In genomic region chr6:34083471-34083870, GRCm38 (mm10) we compare ENCODE assay signal across 26 mouse cellular contexts. TPM values are rescaled to one million over a fixed set of nuclear protein-coding genes. Genes with fewer than 3 reads are reported as not detected.
DNase-seq lines count a peak whose midpoint lies in the region; ATAC-seq and TF ChIP-seq lines count a peak whose summit lies in the region.
"Had no signal": no experiment of that assay in that cellular context is flagged by ENCODE, and none has a peak within 500 bp of the region (broad histone marks: within the 10 kb centered on the region; RNA-seq: fewer than 3 reads in every experiment).

No protein-coding gene starts in this region.

- no peaks in the 10 kb centered on the region for H3K27me3 ChIP-seq in thymus, adult 2 months (ENCODE audit: control insufficient read depth, insufficient read depth, low read length)
- H3K27me3 ChIP-seq: CH12.LX; hindbrain, embryonic 15.5 days; intestine, embryonic 15.5 days; liver, embryonic 15.5 days; lung, embryonic 15.5 days; neural tube, embryonic 12.5 days had no signal

- H3K27ac ChIP-seq in thymus, adult 2 months (ENCODE audit: control insufficient read depth, insufficient read depth, low read length): no peak overlapping the region
- H3K27ac ChIP-seq: gastrocnemius, adult 2 months; heart, embryonic 10.5 days; hindbrain, embryonic 15.5 days; intestine, embryonic 15.5 days; limb, embryonic 10.5 days; liver, embryonic 15.5 days; lung, embryonic 15.5 days; neural tube, embryonic 12.5 days had no signal

- 98% methylated on average over 5 of the region's 5 CpGs for WGBS in thymus, adult 2 months

- no peak overlapping the region for H3K4me3 ChIP-seq in thymus, adult 2 months (ENCODE audit: control insufficient read depth, insufficient read depth, low read length)
- H3K4me3 ChIP-seq: gastrocnemius, adult 2 months; heart, embryonic 10.5 days; hindbrain, embryonic 15.5 days; intestine, embryonic 15.5 days; limb, embryonic 10.5 days; liver, embryonic 15.5 days; lung, embryonic 15.5 days; neural tube, embryonic 12.5 days had no signal

- TF ChIP-seq POLR2A in thymus, adult 2 months (IDR thresholded peaks at IDR 0.05; ENCODE audit: control insufficient read depth, extremely low read depth, insufficient read depth, low read length, poor library complexity): no peak

- peaks cover 6% of the 10 kb centered on the region for H3K4me1 ChIP-seq in thymus, adult 2 months (replicated peaks; ENCODE audit: control insufficient read depth, insufficient read depth, low read length)
- H3K4me1 ChIP-seq: hindbrain, embryonic 15.5 days; intestine, embryonic 15.5 days; limb, embryonic 10.5 days; liver, embryonic 15.5 days; lung, embryonic 15.5 days; neural tube, embryonic 12.5 days had no signal

- no peaks in the 10 kb centered on the region for H3K36me3 ChIP-seq in thymus, adult 2 months (ENCODE audit: control insufficient read depth, insufficient read depth, low read length)
- H3K36me3 ChIP-seq: G1E; heart, embryonic 10.5 days; hindbrain, embryonic 15.5 days; intestine, embryonic 15.5 days; limb, embryonic 10.5 days; liver, embryonic 15.5 days; lung, embryonic 15.5 days; neural tube, embryonic 12.5 days had no signal

- ATAC-seq in frontal cortex, adult (ENCODE audit: low TSS enrichment): peak; percentile 62
- ATAC-seq: intestine, embryonic 15.5 days had no signal

- TF ChIP-seq CTCF in thymus, adult 2 months (IDR thresholded peaks at IDR 0.05; ENCODE audit: borderline replicate concordance, control insufficient read depth, extremely low read depth, insufficient read depth, low read length, poor library complexity): no peak

- DNase-seq in frontal cortex, postnatal 10 days (ENCODE audit: low spot score in 2 of 2): no peak
- peak; percentile 10 for DNase-seq in MN1 (ENCODE audit: low spot score)
- peak; percentile 3 for DNase-seq in adrenal gland, postnatal 25 days
- no peak for DNase-seq in right cerebral cortex, adult 2 months (ENCODE audit: low spot score in 2 of 2)
- no peak for DNase-seq in B cell, adult 2 months
- no peak for DNase-seq in thymus, adult 2 months
- DNase-seq: cerebellum, adult 8-10 months; cerebellum, postnatal 36 days; gastrocnemius, adult 2 months; kidney, adult 9 months; kidney, postnatal 14 days; liver; lung, postnatal 4 days; midbrain, embryonic 14.5 days; retina, postnatal 1 day; thymus, postnatal 14 days had no signal

RNA-seq across cellular contexts. Expression of gene Lrguk, which starts 54.2 kb away (rescaled TPM):
- total RNA-seq in adrenal gland, postnatal 25 days (2021): 0.14 and 0.70 TPM in 2 replicates
- 0.23 and 0.31 TPM in 2 replicates for polyA plus RNA-seq in thymus, adult 2 months (2012; rRNA removed)

Comparison
In these comparisons a context has a peak if more than half of its experiments do, and no peak if none do; other contexts are left out.
1. DNase-seq: peak in MN1 (single experiment) and adrenal gland, postnatal 25 days (single experiment); none in frontal cortex, postnatal 10 days (0 of 2), right cerebral cortex, adult 2 months (0 of 2), B cell, adult 2 months (0 of 2) and thymus, adult 2 months (single experiment).